Mouse (Mus musculus) hematopoietic stem cell, adult 5-6 weeks (primary cell): ENCODE measurements around the gene Ckap2. TPM values are rescaled to one million over a fixed set of nuclear protein-coding genes. Genes with fewer than 3 reads are reported as not detected.

ENCODE experiments used
- ATAC-seq, 2 experiments: fragments of 125-278 bp in 1 of 2; replicated peaks in 1 of 2; 2 replicates each; pipeline ENCODE4 v1.8.0; 2016 to 2017; ENCODE audit warnings: inconsistent platforms in 2 of 2, mild to moderate bottlenecking in 2 of 2, moderate number of reproducible peaks in 2 of 2, low read depth in 1 of 2, moderate TSS enrichment in 1 of 2; ENCODE audit not compliant: low FRiP score in 2 of 2, poor library complexity in 2 of 2, severe bottlenecking in 2 of 2, insufficient read depth in 1 of 2, low TSS enrichment in 1 of 2
- total RNA-seq: library from RNA; stranded (forward); fragments of 172-1452, 232-1000 nt; gene quantifications from 2 replicates; pipeline ENCODE4 v1.2.3, GENCODE M21; 2017

Ckap2 gene
- total RNA-seq: 40.8 and 50.3 TPM in 2 replicates

GRCm38 (mm10) chr8:22185431-22186397 is at the start of gene Ckap2:
Ckap2 (minus strand) TSS chr8:22185819.
- ATAC-seq: peak; percentile 88 to 94

- ATAC-seq: peak; percentile 66 to 77; a peak in 3 of 4 replicates
These were observed 43.0 kb upstream of the Ckap2 start for GRCm38 (mm10) chr8:22228621-22229020.

- peak; percentile 68 to 71 for ATAC-seq
These were observed 41.6 kb upstream of the Ckap2 start, which contains the start of gene Thsd1 for GRCm38 (mm10) chr8:22227061-22227877. Thsd1 (plus strand) TSS chr8:22227313.

- ATAC-seq: no peak
These were observed 40.7 kb upstream of the Ckap2 start for GRCm38 (mm10) chr8:22226361-22226760.

- no peak for ATAC-seq
These were observed 29.2 kb upstream of the Ckap2 start for GRCm38 (mm10) chr8:22214826-22215225.

- ATAC-seq: peak; percentile 88 to 94
These were observed 23.4 kb upstream of the Ckap2 start for GRCm38 (mm10) chr8:22209012-22209411.

- peak; percentile 69 to 77 for ATAC-seq
These were observed 21.9 kb upstream of the Ckap2 start for GRCm38 (mm10) chr8:22207535-22207934.

GRCm38 (mm10) chr8:22199481-22199880 is 13.9 kb upstream of the Ckap2 start:
- no peak for ATAC-seq

- no peak for ATAC-seq
These were observed 12.3 kb upstream of the Ckap2 start for GRCm38 (mm10) chr8:22197914-22198313.

- peak; percentile 46 to 55; a peak in 3 of 4 replicates for ATAC-seq
These were observed 7.9 kb upstream of the Ckap2 start for GRCm38 (mm10) chr8:22193432-22194010.

- ATAC-seq: peak; percentile 82 to 90
These were observed 7.2 kb upstream of the Ckap2 start, which contains the start of gene Vps36 for GRCm38 (mm10) chr8:22192660-22193431. Vps36 (plus strand) TSS chr8:22192809.

- peak; percentile 43 to 60; a peak in 3 of 4 replicates for ATAC-seq
These were observed 735 bp downstream of the Ckap2 start for GRCm38 (mm10) chr8:22184884-22185283.

- no peak for ATAC-seq
These were observed 9.7 kb downstream of the Ckap2 start for GRCm38 (mm10) chr8:22175966-22176365.

- ATAC-seq: no peak
These were observed 16.5 kb downstream of the Ckap2 start for GRCm38 (mm10) chr8:22169167-22169566.

- peak; percentile 93 to 98 for ATAC-seq
These were observed 19.5 kb downstream of the Ckap2 start, which contains the start of gene Nek3 for GRCm38 (mm10) chr8:22166080-22166603. Nek3 (minus strand) TSS chr8:22166435.

- ATAC-seq: peak; percentile 27 to 46; a peak in 2 of 4 replicates
These were observed 20.2 kb downstream of the Ckap2 start for GRCm38 (mm10) chr8:22165251-22166079.
